Mouse (Mus musculus): ENCODE data around the gene Bola1. TPM values are rescaled to one million over a fixed set of nuclear protein-coding genes. Genes with fewer than 3 reads are reported as not detected.
"Not testable (repeated sequence)": the region's sequence is repeated elsewhere in the genome, so short reads cannot be mapped to it uniquely, and the experiment has no call there.

Gene Bola1
- polyA plus RNA-seq, 1 experiment from 2014 or later, result 62.8 TPM

GRCm38 (mm10) chr3:96198601-96199251 lies 20.8 kb downstream of the Bola1 start:
- H3K27ac ChIP-seq, result peak overlapping the region; percentile 52; the same call in 1 of the 2 replicates

DNA sequence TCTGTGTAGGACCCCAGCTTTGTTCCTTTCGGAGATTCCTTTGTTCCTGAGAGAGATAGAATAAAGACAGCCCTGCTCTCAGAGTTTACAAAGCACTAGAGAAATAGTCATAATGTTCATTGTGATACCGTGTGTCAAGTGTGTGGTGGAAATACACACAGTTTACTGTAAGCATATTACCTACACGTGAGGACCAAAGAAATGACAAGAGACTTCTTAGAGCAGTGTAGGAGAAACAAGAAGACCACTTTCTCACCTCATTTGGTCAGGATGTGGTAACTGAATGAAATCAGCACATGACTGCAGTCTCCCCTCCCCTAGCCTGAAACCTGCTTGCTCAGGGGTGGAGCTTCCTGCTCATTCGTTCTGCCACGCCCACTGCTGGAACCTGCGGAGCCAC lies 21.3 kb downstream of the Bola1 start:
- no peak for DNase-seq (ENCODE audit: low spot score)
- peaks cover 21% of the 10 kb centered on the region for H3K4me1 ChIP-seq
- H3K9me3 ChIP-seq, result no peaks in the 10 kb centered on the region
- H3K4me3 ChIP-seq, result peak overlapping the region; percentile 79
- peak overlapping the region; percentile 97 for H3K27ac ChIP-seq
- no peaks in the 10 kb centered on the region for H3K27me3 ChIP-seq (ENCODE audit: insufficient read depth, poor library complexity, severe bottlenecking)
- WGBS, result 3% methylated on average over 6 of the region's 6 CpGs
- peaks cover 27% of the 10 kb centered on the region for H3K36me3 ChIP-seq

More at GRCm38 (mm10) chr3:96198601-96199251, 20.8 kb downstream of the Bola1 start:
- not testable (repeated sequence) for H3K9me3 ChIP-seq; H3K27me3 ChIP-seq (ENCODE audit: insufficient read depth, poor library complexity, severe bottlenecking); DNase-seq (ENCODE audit: low spot score)
- H3K4me1 ChIP-seq, result peaks cover 21% of the 10 kb centered on the region
- H3K4me3 ChIP-seq, result peak overlapping the region; percentile 29; the same call in 1 of the 2 replicates
- WGBS, result 24% methylated on average over 8 of the region's 8 CpGs
- H3K36me3 ChIP-seq, result peaks cover 21% of the 10 kb centered on the region

DNA sequence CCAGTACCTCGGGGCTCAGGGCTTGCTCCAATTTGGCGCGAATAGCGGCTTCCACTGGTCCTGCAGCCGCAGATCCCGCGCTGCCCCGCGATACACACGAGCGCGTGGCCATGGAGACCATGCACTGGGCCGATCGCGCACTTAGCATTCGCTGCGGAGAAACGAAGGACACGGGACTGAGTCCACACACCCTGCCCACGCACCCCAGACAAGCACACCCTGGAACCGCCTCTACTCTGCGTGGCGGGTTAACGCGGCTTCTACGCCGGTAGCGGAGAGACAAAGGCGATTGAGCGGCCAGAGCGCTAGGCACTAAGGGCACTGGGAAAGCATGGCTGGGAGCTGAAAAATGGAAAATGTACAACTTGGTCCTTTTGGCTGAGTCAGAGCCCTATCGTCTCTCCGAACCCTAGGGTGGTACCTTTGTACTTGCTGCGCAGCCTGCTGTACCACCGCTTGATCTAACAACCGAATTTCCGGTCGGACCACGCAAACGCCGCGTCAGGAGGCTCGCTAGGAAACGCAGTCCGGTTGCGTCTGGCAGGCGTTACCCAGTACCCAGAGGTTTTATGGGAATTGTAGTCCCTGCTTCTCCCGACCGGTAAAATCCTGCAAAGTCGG lies 22.3 kb downstream of the Bola1 start:
- H3K27me3 ChIP-seq (ENCODE audit: insufficient read depth, poor library complexity, severe bottlenecking), result no peaks in the 10 kb centered on the region
- DNase-seq (ENCODE audit: low spot score), result peak; percentile 95
- WGBS, result under 1% methylated on average over 50 of the region's 50 CpGs
- peak overlapping the region; percentile 97 for H3K27ac ChIP-seq
- peak overlapping the region; percentile 79 for H3K4me3 ChIP-seq
- peaks cover 21% of the 10 kb centered on the region for H3K4me1 ChIP-seq
- H3K9me3 ChIP-seq, result no peaks in the 10 kb centered on the region
- peaks cover 36% of the 10 kb centered on the region for H3K36me3 ChIP-seq

GRCm38 (mm10) chr3:96196437-96197128 lies 22.9 kb downstream of the Bola1 start:
- WGBS, result 20% methylated on average over 27 of the region's 27 CpGs
- peak overlapping the region; percentile 79 for H3K4me3 ChIP-seq

DNA sequence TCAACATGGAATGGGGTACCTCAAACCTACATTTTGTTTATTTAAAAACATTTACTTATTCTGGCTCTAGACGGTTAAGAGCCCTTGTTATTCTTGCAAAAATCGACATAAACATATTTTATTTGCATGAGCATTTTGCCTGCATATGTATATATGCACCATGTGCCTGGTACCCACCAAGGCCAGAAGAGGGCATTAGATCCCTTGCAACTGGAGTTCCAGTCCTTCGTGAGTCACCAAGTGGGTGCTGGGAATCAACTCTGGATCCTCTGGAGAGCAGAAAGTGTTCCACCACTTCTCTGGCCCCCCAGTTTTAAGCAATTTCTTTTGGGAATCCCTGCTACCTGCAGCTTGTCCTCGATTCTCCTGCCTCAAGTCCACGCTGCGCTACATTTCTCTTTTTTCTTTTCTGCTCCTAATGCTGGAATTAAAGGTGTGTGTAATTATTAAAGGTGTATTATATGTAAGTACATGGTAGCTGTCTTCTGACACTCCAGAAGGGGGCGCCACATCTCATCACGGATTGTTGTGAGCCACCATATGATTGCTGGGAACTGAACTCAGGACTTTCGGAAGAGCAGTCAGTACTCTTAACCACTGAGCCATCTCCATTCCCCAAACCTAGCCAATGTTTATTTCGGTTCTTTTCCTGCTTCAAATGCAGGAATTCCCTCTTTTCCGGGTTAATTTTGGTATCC lies 23.7 kb downstream of the Bola1 start:
- H3K36me3 ChIP-seq, result peaks cover 49% of the 10 kb centered on the region
- H3K27me3 ChIP-seq (ENCODE audit: insufficient read depth, poor library complexity, severe bottlenecking), result no peaks in the 10 kb centered on the region
- no peaks in the 10 kb centered on the region for H3K9me3 ChIP-seq
- WGBS, result 85% methylated on average over 11 of the region's 11 CpGs
- DNase-seq (ENCODE audit: low spot score), result no peak
- no peak overlapping the region for H3K27ac ChIP-seq
- H3K4me3 ChIP-seq, result no peak overlapping the region
- peaks cover 21% of the 10 kb centered on the region for H3K4me1 ChIP-seq

More at GRCm38 (mm10) chr3:96196437-96197128, 22.9 kb downstream of the Bola1 start:
- DNase-seq (ENCODE audit: low spot score), result no peak
- Histone ChIP-seq H3K36me3 (peaks cover 42% of the 10 kb centered on the region), H3K27ac (peak overlapping the region; percentile 97), H3K4me1 (peaks cover 21% of the 10 kb centered on the region), H3K27me3 (ENCODE audit: insufficient read depth, poor library complexity, severe bottlenecking) (no peaks in the 10 kb centered on the region), H3K9me3 (no peaks in the 10 kb centered on the region)

DNA sequence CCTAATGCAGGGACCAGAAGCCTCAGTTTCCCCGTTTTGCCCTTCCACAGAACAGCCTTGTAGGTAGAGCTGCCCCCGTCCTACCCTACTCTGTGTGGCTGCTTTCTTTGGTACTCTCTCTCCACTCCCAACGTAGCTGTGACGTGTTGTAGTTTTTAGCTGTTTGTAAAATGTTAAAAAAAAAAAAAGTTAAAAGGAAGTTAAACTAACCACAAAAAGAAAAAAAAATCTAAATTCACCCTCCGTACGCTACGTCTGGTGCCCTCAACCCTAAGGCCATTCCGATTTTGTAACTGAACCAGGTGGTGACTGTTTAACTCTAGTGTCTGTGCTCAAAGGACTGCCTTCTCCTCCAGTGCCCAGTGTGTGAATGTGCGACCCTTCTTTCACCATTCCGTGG lies 24.5 kb downstream of the Bola1 start:
- DNase-seq (ENCODE audit: low spot score), result no peak
- H3K9me3 ChIP-seq, result no peaks in the 10 kb centered on the region
- no peaks in the 10 kb centered on the region for H3K27me3 ChIP-seq (ENCODE audit: insufficient read depth, poor library complexity, severe bottlenecking)
- peaks cover 57% of the 10 kb centered on the region for H3K36me3 ChIP-seq
- peaks cover 21% of the 10 kb centered on the region for H3K4me1 ChIP-seq
- H3K4me3 ChIP-seq, result no peak overlapping the region
- WGBS, result 90% methylated on average over 10 of the region's 10 CpGs
- H3K27ac ChIP-seq, result no peak overlapping the region

DNA sequence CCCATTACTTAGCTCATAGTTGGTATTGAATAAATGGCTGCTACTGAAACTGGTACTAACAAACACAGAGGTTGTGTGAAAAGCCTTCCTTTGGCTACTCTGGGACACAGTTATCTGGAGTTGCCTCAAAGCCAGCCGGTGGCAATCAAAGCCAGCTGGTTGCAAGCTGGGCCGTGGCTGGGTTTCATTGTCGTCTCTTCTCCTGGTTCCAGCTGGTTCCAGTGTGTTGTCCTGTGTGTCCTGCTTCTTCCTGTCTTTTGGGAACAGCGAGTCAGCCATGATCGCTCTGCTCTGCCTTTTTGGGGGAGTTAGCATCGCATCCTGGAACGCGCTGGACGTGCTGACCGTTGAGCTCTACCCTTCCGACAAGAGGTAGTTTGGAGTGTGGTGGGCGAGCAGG lies 26.5 kb downstream of the Bola1 start:
- Histone ChIP-seq H3K36me3 (peaks cover 75% of the 10 kb centered on the region), H3K4me1 (peaks cover 14% of the 10 kb centered on the region), H3K27me3 (ENCODE audit: insufficient read depth, poor library complexity, severe bottlenecking) (no peaks in the 10 kb centered on the region), H3K9me3 (no peaks in the 10 kb centered on the region), H3K4me3 (no peak overlapping the region), H3K27ac (no peak overlapping the region)
- WGBS, result 60% methylated on average over 12 of the region's 12 CpGs
- DNase-seq (ENCODE audit: low spot score), result no peak

- Histone ChIP-seq H3K4me3 (peak overlapping the region; percentile 78), H3K9me3 (no peaks in the 10 kb centered on the region), H3K36me3 (peaks cover 38% of the 10 kb centered on the region), H3K27ac (peak overlapping the region; percentile 90), H3K27me3 (ENCODE audit: insufficient read depth, poor library complexity, severe bottlenecking) (no peaks in the 10 kb centered on the region), H3K4me1 (peaks cover 49% of the 10 kb centered on the region)
- 10% methylated on average over 4 of the region's 4 CpGs for WGBS
- DNase-seq (ENCODE audit: low spot score), result no peak
Observed at GRCm38 (mm10) chr3:96182382-96182776, 37.1 kb downstream of the Bola1 start.

DNA sequence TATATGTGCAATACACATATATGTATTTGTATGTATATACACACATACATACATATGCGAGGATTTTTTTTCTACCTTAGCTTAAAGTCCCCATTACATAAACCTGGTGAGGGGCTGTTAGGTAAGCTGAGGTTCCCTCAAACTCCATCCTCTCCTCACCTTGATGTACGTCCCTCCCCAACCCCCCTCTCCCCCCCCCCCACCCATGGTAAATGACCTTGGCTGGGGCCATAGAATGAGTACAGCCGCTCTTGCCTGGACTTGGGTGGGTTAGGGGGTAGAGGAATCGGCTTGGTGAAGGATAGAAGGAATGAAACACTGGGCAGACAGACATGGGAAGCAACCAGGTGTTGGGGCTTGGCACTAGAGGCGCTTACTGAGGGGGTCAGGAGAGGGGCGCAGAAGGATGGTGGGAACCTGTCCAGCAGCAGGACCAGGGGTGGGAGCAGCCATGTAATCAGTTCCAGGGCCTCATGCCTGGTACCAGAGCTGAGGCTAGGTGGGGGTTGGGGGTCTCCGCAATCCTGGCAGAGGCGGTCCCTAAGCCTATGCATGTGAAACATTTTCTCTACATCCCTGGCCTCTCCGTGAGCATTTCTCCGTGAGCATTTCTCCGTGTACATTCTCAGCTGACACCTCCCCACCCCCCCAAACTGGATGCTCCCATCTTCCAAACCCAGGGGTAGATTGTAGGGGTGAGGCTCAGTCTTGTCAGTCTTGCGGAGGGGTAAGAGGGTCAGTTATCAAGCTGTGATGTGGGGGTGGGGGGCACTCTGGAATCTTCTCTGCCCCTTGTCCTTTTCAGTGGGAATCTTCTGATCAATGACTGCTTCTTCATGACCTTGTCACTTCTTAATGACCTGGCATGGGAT lies 37.8 kb downstream of the Bola1 start:
- Histone ChIP-seq H3K27ac (peak overlapping the region; percentile 90), H3K4me1 (peaks cover 49% of the 10 kb centered on the region), H3K27me3 (ENCODE audit: insufficient read depth, poor library complexity, severe bottlenecking) (no peaks in the 10 kb centered on the region), H3K36me3 (peaks cover 36% of the 10 kb centered on the region), H3K4me3 (peak overlapping the region; percentile 78), H3K9me3 (no peaks in the 10 kb centered on the region)
- WGBS, result 22% methylated on average over 12 of the region's 12 CpGs
- no peak for DNase-seq (ENCODE audit: low spot score)

DNA sequence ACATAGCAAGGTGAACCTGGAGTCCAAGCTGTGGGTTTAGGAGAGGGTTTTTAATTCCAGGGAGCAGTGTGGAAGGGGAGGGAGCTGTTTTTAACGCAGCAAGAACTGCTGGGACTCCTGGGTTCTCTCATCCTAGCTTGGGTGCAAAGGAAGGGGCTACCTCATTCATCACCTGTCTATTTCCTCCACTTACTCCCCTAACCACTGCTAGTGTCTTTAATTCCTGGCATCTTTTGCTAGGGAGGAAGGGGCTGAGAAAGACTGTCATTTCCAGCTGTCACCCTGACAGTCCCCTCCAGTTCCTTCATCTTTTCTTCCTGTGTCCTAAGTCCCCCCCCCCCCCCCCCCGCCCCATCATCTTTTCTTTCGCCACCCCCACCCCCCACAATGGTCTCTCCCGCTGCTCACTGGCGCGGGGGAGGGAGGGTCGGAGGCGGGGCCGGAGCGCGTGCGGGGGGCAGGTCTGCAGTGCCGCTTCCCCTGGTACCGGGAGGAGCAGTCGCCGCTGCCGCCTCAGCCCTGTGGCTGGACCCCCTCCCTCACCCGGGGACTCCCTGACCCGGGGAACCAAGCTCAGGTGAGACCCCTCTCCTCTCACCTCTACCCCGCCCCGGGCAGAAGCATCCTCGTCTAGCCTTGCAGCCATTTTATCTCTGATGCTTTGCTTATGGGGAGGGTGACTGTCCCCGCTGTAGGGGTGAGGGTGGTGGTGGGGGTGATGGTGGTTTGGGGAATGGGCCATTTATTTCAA lies 38.6 kb downstream of the Bola1 start, which contains the start of gene Sv2a:
TSS of gene Sv2a (plus strand) at position 425 of the 751 bp plus-strand sequence.
- H3K4me3 ChIP-seq, result peak within 1 kb of the TSS; percentile 78
- no peak for DNase-seq (ENCODE audit: low spot score)
- H3K27ac ChIP-seq, result peak within 1 kb of the TSS; percentile 90
- H3K27me3 ChIP-seq (ENCODE audit: insufficient read depth, poor library complexity, severe bottlenecking), result no peaks in the 10 kb centered on the region
- peaks cover 39% of the 10 kb centered on the region for H3K36me3 ChIP-seq
- no peaks in the 10 kb centered on the region for H3K9me3 ChIP-seq
- H3K4me1 ChIP-seq, result peaks cover 49% of the 10 kb centered on the region
- whole genome bisulfite sequencing, result 0% methylated on average over 17 of the region's 23 CpGs

GRCm38 (mm10) chr3:96179531-96179930 lies 40.0 kb downstream of the Bola1 start:
- no peak overlapping the region for H3K4me3 ChIP-seq
- H3K4me1 ChIP-seq, result peaks cover 42% of the 10 kb centered on the region
- H3K27me3 ChIP-seq (ENCODE audit: insufficient read depth, poor library complexity, severe bottlenecking), result no peaks in the 10 kb centered on the region
- no peaks in the 10 kb centered on the region for H3K9me3 ChIP-seq
- no peak for DNase-seq (ENCODE audit: low spot score)
- H3K27ac ChIP-seq, result no peak overlapping the region
- WGBS, result 64% methylated on average over 4 of the region's 4 CpGs
- H3K36me3 ChIP-seq, result peaks cover 41% of the 10 kb centered on the region

Data from heart, embryonic 10.5 days (tissue).